Mouse (Mus musculus): ENCODE data around the gene Myo3b. TPM values are rescaled to one million over a fixed set of nuclear protein-coding genes. Genes with fewer than 3 reads are reported as not detected.
A peak's percentile ranks its signal among the peaks of the same experiment; 100 is the strongest.

Gene Myo3b
- total and polyA plus RNA-seq, 3 experiments = 0.02 TPM; not detected in 2

DNA sequence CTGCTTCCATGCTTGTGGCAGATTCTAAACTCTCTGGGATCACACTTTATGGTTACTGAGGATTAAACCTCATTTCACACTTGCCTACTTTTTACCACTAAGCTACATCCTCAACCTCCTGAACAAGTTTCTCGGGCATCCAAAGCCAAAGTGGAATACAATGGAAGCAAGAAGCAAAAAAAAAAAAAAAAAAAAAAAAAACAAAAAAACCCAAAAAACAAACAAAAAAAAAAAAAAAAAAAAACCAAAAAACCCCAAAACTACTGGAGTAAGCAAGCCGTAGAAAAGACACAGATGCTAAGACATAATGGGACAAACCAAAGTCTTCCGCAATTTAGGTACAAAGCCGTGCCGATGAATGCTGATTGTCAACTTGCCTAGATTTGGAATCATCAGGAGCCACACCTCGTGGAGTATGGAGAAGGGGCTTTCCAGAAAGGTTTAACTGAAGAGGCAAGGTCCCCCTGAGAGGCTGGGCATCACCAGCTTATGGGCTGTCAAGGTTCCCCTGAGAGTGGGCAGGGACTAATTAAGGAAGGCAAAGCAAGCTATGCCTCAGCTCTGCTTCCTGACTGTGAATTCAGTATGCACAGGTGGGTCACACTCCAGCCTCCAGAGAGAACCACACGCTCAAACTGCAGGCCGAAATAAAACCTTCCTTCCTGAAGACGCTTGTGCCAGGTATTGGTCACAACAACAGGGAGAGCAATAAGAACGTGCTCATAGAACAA, 313.7 kb downstream of the Myo3b start:
- no peak for DNase-seq

GRCm38 (mm10) chr2:70354056-70354455, 315.1 kb downstream of the Myo3b start:
- no peak for DNase-seq

- DNase-seq = no peak
Measured at GRCm38 (mm10) chr2:70355026-70355425, 316.1 kb downstream of the Myo3b start.

- no peak for DNase-seq
Measured at GRCm38 (mm10) chr2:70369421-70369820, 330.5 kb downstream of the Myo3b start.

- DNase-seq = no peak
Measured at GRCm38 (mm10) chr2:70379341-70379740, 340.4 kb downstream of the Myo3b start.

GRCm38 (mm10) chr2:70379939-70380338, 341.0 kb downstream of the Myo3b start:
- no peak for DNase-seq

DNA sequence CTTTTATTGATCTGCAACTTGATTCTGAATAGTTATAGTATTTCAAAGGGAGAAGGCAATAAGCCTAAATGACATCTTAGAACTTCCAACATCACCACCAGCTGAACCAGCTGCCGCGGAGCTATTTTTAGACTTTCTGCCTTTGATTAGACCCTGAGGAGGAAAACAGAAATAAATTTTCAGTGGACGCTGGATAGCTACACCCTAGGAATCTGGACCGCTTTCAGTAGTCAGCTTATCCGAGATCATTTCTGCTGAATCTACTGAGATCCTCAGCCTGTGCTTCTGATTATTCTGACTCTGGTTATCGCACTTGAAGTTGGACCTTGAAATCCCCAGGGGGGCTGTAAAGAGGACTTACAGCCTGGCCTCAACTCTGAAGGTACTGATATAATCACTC, 349.7 kb downstream of the Myo3b start:
- DNase-seq = no peak

DNA sequence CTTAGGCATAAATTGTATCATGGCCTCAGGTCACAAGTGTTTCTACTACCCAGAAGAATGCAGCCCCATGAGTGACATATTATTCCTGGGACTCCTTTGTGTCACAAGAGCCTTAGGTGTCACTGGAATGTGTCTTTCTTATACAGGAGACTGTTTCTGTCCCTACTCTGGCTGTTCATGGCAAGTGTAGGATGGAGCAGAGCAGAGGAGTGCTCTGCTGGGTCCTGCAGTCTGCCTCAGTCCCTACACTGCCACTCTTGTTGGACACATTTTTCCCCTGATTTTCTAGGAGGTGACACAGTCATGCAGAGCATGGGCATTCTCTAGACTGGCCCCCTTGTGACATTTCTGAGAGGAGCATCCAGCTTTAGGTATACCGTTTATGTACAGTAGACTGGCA, 350.2 kb downstream of the Myo3b start:
- no peak for DNase-seq

GRCm38 (mm10) chr2:70397734-70398276, 358.9 kb downstream of the Myo3b start:
- DNase-seq = no peak

DNA sequence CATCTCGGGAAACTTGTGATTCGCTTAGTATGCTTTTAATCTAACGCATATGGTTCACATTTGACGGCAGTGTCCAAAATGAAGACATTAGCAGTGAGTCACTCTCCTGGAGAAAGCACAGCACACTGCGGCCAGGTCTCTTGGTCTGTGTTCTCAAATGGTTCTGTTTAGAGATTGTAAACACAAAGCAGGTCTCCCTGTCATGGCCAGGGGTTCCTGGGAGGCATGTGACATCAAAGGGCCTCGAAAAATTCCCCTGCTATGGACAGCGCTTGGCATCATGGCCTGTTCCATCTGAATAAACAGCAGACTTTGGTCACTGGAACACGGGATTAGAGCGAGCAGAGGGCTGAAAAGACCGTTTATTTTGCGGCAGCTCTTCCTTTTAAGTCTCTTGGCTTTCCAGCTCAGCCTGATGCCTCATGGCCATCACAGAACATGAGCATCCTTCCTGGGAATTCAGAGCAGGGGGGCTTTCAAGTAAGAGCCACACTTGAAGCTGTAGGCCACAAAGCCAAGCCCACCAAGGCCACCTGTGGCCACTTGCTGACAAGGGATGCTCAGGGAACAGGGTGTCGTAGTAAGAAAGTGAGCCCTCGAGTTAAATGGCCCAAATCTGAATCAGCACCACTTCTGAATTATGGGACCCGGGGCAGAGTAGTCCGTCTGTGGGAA, 360.7 kb downstream of the Myo3b start:
- DNase-seq = no peak

DNA sequence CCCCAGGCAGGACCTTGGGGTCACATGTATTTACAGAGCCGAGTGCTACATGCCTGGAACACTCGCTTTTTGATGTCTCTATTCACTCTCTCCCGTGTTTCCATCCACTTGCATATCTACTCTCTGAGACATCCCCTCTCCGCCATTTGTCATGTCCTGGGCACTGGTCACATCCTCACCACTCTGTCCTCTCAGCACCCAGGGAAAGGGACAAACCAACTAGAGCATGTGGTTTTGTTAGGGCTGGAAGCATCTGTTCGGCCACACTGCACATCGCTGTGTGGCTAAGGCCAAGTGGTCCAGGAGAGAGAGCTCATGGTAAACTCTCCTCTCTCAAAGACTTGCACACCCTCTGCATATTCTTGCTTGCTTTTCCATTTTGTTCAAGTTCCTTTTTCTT, 361.4 kb downstream of the Myo3b start:
- DNase-seq = no peak

GRCm38 (mm10) chr2:70404301-70404700, 365.4 kb downstream of the Myo3b start:
- DNase-seq = no peak

GRCm38 (mm10) chr2:70406846-70407245, 367.9 kb downstream of the Myo3b start:
- no peak for DNase-seq

- peak; percentile 25 for DNase-seq
Measured at GRCm38 (mm10) chr2:70407729-70408128, 368.8 kb downstream of the Myo3b start.

DNA sequence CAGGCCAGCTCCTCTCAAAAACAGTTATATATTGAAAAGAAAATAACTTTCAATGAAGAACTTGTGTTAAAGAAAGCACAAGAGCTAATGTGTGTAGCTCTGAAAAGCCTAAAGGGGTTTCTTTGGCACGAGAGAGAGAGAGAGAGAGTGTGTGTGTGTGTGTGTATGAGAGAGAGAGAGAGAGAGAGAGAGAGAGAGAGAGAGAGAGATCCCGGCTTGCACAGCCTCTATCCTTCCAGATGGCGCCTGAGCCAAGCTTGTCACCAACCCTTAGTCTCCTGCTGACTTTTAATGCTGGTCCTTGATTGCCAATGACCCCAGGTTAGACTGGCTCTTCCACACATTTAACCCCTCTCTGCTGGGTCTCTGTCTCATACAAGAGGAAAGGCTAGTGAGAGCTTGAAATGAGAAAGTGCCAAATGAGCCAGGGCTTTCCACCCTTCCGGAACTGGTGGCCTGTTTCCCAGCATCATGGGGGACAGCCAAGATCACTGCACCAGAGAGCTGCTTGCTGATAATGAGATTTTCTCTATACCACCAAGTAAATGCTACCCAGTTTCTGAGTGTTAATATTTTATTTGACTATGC, 371.5 kb downstream of the Myo3b start:
- no peak for DNase-seq

DNA sequence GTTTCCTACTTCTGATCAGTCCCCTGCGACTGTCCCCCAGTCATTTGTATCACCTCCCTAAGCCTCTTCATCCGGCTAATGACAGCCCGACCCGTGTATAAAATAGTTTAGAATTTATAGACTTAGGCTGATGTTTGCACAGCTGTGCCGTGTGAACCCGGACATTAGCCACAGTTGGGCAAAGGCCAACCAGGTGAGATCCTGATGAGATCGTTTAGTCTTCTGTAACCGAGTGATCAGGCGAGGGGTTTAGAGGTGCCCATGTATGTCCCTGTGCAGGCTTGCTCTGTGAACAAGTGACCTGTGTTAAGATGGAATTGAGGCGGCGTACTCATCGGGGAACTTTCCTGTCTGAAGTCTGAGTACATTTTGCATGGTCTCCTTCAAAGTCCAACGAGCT, 373.4 kb downstream of the Myo3b start:
- no peak for DNase-seq

- DNase-seq = no peak
Measured at GRCm38 (mm10) chr2:70414386-70414785, 375.5 kb downstream of the Myo3b start.

DNA sequence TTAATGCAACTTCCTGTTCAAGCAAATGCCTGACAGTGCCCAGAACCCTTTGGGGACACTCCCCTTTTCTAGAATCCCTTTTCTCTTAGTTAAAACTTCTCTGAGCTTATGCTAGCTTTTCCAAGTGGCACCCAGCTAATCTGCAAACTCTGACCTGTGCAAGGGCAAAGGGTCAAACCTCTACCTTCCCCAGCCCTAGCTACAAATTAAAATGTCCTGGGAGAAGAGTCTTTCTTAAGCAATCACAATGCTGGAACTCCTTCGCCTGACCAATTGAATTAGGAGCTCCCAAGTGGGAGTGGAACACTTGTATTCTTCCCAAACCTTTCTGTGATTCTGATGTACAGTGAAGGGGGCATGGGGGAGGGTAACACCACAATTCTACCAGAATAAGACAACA, 376.6 kb downstream of the Myo3b start:
- no peak for DNase-seq

GRCm38 (mm10) chr2:70419336-70419735, 380.4 kb downstream of the Myo3b start:
- DNase-seq = no peak

DNA sequence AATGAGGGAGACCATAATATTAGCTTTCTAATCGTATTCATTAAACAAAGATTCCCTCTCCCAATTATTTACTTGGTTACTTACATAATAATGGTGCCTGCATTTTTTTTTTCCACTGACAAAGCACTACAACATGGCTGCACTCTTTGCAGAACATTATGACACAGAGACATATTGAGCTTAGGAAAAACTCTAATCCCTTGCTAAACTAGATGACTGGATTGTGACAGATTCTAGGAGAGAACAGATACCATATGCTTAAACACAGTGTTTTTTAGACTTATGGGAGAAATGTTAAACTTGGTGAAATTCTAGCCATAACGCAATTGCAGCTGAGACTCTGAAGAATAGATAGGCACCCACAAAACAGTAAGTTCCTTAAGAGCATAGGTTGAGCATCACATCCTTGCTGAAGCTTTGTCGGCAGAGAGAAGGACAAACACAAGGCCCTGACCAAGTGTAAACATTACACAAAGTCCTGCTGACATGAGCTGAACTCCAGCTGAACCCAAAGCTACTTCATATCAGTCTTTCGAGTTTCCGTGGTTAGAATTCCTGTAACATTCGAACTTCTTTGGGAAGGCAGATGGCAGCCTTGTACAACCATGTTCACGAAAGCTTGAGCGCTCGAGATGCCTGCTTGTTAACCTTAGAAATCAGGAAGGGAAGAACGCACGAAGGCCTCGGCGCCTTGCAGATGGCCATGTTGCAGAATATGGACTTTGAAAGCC, 382.4 kb downstream of the Myo3b start:
- no peak for DNase-seq

DNA sequence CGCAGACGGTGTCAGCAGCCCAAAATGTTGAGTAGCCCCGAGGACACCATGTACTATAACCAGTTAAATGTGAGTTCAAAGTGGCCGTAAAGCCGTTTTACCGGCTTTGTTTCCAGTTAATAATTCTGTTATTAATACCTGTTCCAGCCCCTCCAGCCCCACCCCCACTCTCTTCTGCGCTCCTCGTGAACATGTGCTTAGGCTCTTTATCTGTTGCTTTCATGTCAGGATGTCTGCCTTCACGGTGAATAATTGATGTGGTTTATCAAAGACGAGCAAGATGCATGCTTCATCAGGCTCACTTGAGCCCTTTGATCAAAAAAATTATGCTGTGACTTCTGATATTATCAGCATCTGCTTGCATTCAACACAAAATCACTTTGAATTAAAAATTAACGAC, 386.7 kb downstream of the Myo3b start:
- no peak for DNase-seq

- DNase-seq = no peak
Measured at GRCm38 (mm10) chr2:70443035-70443434, 404.1 kb downstream of the Myo3b start.

All from adrenal gland, adult 2 months (tissue).